Mouse (Mus musculus): ENCODE data around the gene Slc11a2.
A peak's percentile ranks its signal among the peaks of the same experiment; 100 is the strongest.
"Not testable (repeated sequence)": the region's sequence is repeated elsewhere in the genome, so short reads cannot be mapped to it uniquely, and the experiment has no call there.

Gene Slc11a2

GRCm38 (mm10) chr15:100402347-100402746 lies 22.5 kb downstream of the Slc11a2 start:
- no peak for DNase-seq

DNA sequence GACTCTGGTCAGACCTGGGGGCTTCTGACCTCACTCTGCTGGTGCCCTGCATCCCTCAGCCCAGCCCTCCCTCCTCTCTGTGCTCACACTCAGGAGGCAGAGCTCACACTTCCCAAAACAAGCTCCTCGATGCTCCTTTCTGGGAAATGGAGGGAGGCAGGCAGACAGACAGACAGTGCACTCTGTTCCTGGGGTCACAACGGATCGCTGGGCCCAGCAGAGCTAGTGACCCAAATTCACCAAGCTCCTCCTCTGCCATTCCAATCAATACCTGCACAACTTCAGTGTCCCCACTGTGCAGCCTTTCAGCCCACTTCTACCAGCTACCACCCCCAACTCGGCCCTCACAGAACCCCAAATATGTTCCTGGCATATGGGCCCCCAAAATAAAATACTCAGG lies 23.1 kb downstream of the Slc11a2 start:
- peak; percentile 43 for DNase-seq

DNA sequence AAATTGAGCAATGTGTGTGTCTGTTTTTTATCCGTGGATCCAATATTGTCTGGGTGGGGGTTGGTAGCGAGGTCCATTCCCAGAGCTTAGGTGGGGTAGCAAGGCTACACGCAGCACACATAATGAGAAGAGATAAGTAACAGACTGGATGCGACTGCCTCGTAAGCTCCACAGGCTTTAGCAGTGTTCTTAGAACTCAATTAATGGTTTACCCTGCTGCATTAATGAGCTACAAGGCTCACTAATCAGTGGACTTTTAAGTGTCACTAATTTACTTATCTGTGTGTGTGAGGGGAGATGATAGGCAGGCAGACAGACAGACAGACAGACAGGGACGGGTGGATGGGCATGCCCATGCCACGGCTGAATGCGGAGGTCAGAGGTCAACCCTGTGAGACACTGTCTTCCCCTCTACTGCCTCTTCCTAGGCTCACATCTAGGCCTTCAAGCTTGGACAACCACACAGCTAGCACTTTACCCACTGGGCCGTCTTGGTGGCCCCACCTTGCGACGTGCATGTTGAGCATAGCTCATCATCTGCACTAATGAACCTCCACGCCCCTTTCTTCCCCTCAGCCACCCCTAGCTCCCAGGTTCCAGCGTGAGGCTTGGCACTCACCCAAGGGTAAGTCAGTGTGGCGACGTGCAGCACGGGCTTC lies 24.2 kb downstream of the Slc11a2 start:
- DNase-seq = peak; percentile 73

- DNase-seq = no peak
These were observed 29.3 kb downstream of the Slc11a2 start for GRCm38 (mm10) chr15:100395561-100395960.

DNA sequence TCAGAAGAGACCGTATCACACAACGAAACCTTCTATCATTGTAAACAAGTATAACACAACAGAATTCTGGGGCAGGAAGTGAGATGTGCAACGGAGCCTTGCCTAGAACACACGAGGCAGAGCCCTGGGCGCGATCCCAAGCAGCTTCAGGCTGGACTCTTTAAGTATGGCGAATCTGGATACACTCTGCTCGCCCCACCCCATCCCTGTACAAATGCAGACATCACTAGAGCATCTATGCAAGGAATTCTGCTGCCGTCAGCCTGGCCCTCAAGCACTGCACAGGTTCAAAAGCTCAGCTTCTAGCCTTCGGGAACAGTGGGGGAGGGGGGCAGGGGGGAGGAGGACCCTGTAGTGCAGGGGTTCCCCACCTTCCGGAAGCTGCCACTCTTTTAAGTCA lies 31.9 kb downstream of the Slc11a2 start:
- no peak for DNase-seq

GRCm38 (mm10) chr15:100391599-100391998 lies 33.3 kb downstream of the Slc11a2 start:
- DNase-seq = no peak

- no peak for DNase-seq
These were observed 33.8 kb downstream of the Slc11a2 start for GRCm38 (mm10) chr15:100391066-100391465.

- DNase-seq = no peak
These were observed 36.0 kb downstream of the Slc11a2 start for GRCm38 (mm10) chr15:100388886-100389285.

DNA sequence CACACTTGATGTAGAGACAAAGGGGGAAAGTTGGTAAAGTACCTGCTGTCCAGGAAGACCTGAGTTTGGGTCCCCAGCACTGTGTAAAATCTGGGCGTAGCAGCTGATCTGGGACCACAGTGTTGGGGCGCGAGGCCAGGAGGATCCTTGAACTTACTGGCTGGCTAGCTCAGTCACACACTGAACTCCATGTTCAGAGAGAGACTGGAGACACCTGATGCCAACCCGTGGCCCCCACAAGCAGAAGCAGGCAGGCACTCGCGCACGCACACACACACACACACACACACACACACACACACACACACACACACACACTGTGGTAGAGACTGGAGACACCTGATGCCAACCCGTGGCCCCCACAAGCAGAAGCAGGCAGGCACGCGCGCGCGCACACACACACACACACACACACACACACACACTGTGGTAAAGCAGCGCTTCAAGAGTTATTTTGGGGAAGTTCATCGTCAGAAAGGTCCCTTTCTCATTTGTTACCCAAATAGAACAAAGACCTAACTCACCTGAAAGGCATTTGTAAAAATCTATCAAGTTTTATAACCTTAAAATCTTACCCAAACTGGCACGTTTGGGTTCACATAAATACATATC lies 36.5 kb downstream of the Slc11a2 start:
- no peak for DNase-seq

DNA sequence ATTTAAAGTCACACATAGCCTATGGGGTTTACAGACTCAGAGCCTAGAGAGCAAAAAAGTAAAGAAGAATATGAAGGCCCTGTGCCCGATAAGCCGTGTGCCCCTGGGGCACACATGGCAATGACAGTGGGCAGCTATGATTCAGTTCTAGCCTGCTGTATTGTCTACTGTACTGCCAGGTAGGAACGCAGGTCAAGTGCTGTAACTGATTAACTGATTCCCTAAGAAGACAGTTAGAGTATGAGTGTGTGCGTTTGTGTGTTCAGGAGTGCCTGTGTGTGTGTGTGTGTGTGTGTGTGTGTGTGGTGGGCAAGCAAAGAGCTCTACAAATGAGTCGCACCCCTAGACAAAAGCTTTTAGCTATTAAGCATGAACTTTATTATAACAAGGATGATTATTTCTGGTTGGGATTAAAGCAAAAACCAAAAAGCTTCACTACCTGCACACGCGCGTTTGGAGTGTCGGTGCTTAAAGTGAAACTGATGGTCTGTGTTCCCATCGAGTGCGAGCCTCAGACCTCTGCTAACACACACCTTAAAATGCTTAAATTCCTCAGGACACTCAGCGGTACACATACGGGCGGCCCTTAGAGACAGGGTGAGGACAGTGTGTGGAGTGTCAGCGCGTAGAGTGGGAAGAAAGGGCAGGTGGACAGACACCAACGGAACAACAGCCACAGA lies 37.2 kb downstream of the Slc11a2 start:
- no peak for DNase-seq

DNA sequence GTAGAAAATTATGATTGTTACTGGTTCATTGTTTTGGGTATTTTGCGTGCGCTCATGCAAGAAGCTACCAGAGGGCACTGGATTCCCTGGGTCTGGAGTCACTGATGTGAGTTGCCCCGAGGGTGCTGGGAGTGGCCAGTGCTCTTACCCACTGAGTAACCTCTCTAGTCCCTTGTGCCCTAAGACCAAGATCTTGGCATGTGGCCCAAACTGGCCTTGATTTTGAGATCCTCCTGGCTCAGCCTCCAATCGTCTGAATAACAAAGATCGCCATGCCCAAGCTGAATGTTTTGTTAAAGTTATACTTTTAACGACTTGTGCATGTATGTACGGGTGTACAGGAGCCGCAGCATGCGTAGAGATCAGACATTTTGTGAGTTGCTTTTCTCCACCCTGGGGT lies 39.2 kb downstream of the Slc11a2 start:
- no peak for DNase-seq

GRCm38 (mm10) chr15:100380104-100380503 lies 44.8 kb downstream of the Slc11a2 start:
- no peak for DNase-seq

- DNase-seq = no peak
These were observed 45.2 kb downstream of the Slc11a2 start for GRCm38 (mm10) chr15:100379658-100380057.

GRCm38 (mm10) chr15:100377847-100378505 lies 46.9 kb downstream of the Slc11a2 start:
- DNase-seq = not testable (repeated sequence)

DNA sequence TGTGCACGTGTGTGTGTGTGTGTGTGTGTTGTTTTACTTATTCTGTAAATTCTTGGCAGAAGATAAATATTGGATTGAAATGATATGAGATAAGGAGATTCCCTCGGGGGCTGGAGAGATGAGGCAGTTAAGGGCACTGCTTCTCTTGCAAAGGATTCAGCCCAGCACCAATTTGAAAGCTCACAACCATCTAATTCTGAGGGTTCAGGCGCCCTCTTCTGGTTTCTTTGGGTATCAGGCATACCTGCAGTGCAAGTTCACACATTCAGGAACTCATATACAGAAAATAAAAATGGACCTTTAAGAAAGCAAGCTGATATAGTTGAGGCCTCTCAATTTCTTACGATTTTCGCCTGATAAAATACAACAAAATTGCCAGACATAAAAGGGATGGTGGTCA lies 49.8 kb downstream of the Slc11a2 start:
- DNase-seq = peak; percentile 71

DNA sequence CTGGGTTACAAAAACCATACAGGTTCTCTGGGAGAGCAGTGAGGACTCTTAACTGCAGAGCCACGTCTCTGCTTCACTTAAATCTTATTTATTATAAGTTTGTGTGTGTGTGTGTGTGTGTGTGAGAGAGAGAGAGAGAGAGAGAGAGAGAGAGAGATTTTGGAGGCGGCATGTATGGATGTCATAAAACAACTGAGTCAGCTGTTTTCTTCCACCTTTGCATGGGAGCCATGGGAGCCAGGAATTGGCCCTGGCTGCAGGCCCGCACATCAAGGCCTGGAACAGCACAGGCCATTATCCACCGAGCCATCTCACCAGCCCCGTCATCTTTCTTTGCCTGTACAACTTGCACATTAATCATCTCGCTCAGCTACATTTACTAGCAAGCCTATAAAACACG lies 57.8 kb downstream of the Slc11a2 start:
- DNase-seq = no peak

DNA sequence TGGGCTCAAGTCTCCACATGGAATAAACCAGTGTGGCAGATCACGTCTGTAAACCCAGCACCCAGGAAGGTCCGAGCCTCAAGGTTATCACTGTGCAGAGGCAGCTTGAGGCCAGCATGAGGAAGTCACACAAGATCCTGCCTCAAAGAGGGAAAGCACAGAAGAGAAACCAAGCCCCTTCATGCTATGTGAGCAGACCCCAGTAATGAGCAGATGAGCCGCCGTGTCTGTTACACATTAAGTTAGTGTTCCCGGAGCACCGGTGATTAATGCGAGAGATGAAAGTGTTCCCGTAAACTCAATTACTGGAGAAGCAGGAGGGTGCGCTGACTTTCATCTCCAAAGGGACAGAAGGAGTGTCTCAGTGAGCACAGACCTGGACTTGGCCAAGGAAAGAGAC lies 58.9 kb downstream of the Slc11a2 start:
- not testable (repeated sequence) for DNase-seq

DNA sequence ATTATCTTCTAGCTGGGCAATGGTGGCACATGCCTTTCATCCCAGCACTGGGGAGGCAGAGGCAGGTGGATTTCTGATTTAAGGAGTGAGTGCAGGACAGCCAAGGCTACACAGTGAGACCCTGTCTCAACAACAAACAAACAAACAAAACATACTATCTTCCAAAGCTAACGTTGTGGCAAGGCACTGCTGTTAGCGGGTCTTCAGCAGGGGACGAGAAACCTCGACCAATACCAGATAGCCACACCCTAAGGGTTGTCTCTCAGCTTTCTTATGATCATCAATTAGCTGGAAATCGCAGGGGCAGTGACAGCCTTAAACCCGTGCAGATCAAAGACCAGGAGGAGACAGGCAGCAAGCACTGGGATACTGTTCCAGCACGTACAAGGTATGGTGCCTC lies 60.6 kb downstream of the Slc11a2 start, which contains the start of gene Higd1c:
Gene Higd1c, plus strand, starts transcription at position 301 of the 400 bp plus-strand sequence.
- no peak for DNase-seq

DNA sequence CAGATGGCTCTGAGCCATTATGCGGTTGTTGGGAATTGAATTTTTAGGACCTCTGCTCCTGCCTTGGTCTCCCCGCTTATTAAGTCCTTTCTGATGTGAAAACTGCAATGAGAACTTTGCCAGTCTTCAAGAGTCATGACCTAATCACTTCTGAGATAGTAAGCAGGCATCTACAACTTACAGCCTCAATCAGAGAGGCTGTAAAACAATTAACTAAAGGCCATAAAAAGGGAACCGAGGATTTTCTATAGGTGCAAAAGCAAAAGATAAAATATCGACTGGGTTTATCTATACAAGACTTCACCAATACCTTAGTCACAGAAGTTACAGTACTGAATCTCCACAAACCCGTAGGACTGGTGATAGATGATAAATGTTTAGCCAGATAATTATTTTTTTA lies 69.0 kb downstream of the Slc11a2 start:
- DNase-seq = no peak

DNA sequence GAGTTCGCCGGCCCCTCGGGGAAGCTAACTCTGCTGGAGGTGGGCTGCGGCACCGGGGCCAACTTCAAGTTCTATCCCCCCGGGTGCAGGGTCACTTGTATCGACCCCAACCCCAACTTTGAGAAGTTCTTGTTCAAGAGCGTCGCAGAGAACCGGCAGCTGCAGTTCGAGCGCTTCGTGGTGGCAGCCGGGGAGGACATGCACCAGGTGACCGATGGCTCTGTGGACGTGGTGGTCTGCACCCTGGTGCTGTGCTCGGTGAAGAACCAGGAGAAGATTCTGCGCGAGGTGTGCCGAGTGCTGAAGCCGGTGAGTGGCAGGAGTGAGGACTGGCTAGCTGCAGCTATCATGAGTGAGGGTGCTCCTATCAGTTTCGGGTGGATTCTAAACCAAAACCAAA lies 71.5 kb downstream of the Slc11a2 start:
- DNase-seq = not testable (repeated sequence)

GRCm38 (mm10) chr15:100352711-100353250 lies 72.1 kb downstream of the Slc11a2 start, which contains the start of the genes Methig1 and Mettl7a2:
Gene Methig1, plus strand, starts transcription at chr15:100353149.
Gene Mettl7a2, plus strand, starts transcription at chr15:100353200.
- DNase-seq = no peak

- DNase-seq = no peak
These were observed 73.3 kb downstream of the Slc11a2 start for GRCm38 (mm10) chr15:100351501-100352060.

GRCm38 (mm10) chr15:100349496-100349895 lies 75.4 kb downstream of the Slc11a2 start:
- peak; percentile 73 for DNase-seq

All from kidney, adult 18-20 months (tissue).